Mouse (Mus musculus) liver, embryonic 14.5 days (tissue): ENCODE data around the gene Atp8a1.

ENCODE experiments used
- CTCF ChIP-seq: IDR thresholded peaks from 2 replicates; pipeline ENCODE4 v1.5.1; 2016; ENCODE audit warnings: antibody characterized with exemption, low read depth, control low read depth
- EP300 ChIP-seq: IDR thresholded peaks from 2 replicates; pipeline ENCODE4 v1.6.1; 2016; ENCODE audit warnings: antibody characterized with exemption, low read depth

GRCm38 (mm10) chr5:67701641-67702040 lies 145.6 kb downstream of the Atp8a1 start:
- TF ChIP-seq CTCF (no peak), EP300 (no peak)
